Mouse (Mus musculus) intestine, embryonic 16.5 days (tissue): ENCODE results near the gene Map3k10. TPM values are rescaled to one million over a fixed set of nuclear protein-coding genes. Genes with fewer than 3 reads are reported as not detected.
A peak's percentile ranks its signal among the peaks of the same experiment; 100 is the strongest.

ENCODE experiments used
- ATAC-seq: fragments of 200-750 bp; cut with Nextera tagmentation; 2 replicates; pipeline ENCODE4 v1.8.0; 2017; ENCODE audit warnings: moderate TSS enrichment, moderate library complexity
- H3K27ac ChIP-seq: fragments of 300-500 bp; sonication (generic); 2 replicates; pipeline ENCODE4 v1.5.1; 2014; ENCODE audit warnings: mild to moderate bottlenecking, low read length
- H3K27me3 ChIP-seq: fragments of 300-500 bp; sonication (generic); replicated peaks from 2 replicates; pipeline ENCODE4 v1.6.1; 2014; ENCODE audit warnings: low read length, control low read depth, mixed read lengths; ENCODE audit not compliant: control insufficient read depth, insufficient read depth
- H3K36me3 ChIP-seq: fragments of 300-500 bp; sonication (generic); 2 replicates; pipeline ENCODE4 v1.6.1; 2014; ENCODE audit warnings: low read length, control low read depth; ENCODE audit not compliant: control insufficient read depth, insufficient read depth
- H3K4me1 ChIP-seq: fragments of 300-500 bp; sonication (generic); 2 replicates; pipeline ENCODE4 v1.6.1; 2014; ENCODE audit warnings: low read length, control low read depth, mixed read lengths; ENCODE audit not compliant: control insufficient read depth, insufficient read depth
- H3K4me2 ChIP-seq: fragments of 300-500 bp; sonication (generic); 2 replicates; pipeline ENCODE4 v1.6.1; 2014; ENCODE audit warnings: low read depth, low read length, control low read depth
- H3K4me3 ChIP-seq: fragments of 300-500 bp; sonication (generic); 2 replicates; pipeline ENCODE4 v1.5.1; 2014; ENCODE audit warnings: mild to moderate bottlenecking, low read length
- H3K9ac ChIP-seq: fragments of 300-500 bp; sonication (generic); 2 replicates; pipeline ENCODE4 v1.6.1; 2014; ENCODE audit warnings: low read depth, low read length
- H3K9me3 ChIP-seq: fragments of 300-500 bp; sonication (generic); 2 replicates; pipeline ENCODE4 v1.6.1; 2016; ENCODE audit warnings: low read length, control low read depth; ENCODE audit not compliant: control insufficient read depth
- WGBS: fragments of 180-500 bp; shearing (Covaris S2); extraction: QIAGEN DNeasy Blood & Tissue Kit; methylation state at CpG from one replicate; pipeline ENCODE4 v1.1.7; 2014; 5-methylcytosine and 5-hydroxymethylcytosine counted together
- polyA plus RNA-seq: library from polyadenylated mRNA; unstranded; fragments of >200 nt; fragmentation: Nextera tagmentation; extraction: Ambion mirVana; gene quantifications from 2 replicates; pipeline ENCODE4 v1.2.1, GENCODE M21; 2015

Gene Map3k10
- polyA plus RNA-seq, 1 experiment from 2014 or later, result 2.2 TPM

DNA sequence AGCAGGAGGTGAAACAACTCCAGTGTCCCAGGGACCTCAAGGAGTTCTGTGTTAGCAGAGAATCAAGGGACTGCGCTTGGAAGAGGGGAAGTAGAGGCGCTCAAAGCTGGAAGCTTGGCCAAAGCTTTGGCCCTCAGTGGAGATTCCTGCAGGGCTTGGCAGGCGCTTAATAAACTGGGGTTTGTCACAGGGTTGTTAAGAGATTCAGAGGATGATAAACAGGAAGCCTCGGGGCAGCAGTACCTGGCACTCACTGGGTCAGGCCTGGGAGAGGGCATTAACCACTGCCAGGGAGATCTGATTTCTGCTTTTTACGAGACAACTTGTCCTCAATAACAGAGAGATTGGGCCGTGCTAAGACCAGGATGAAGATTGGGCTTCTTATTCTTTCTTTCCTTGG lies 53.4 kb downstream of the Map3k10 start:
- no peaks in the 10 kb centered on the region for H3K27me3 ChIP-seq
- H3K9me3 ChIP-seq, result no peaks in the 10 kb centered on the region
- WGBS, result 72% methylated on average over 6 of the region's 6 CpGs
- H3K36me3 ChIP-seq, result peaks cover 25% of the 10 kb centered on the region
- H3K4me2 ChIP-seq, result no peak overlapping the region
- no peak overlapping the region for H3K27ac ChIP-seq
- no peaks in the 10 kb centered on the region for H3K4me1 ChIP-seq
- H3K4me3 ChIP-seq, result no peak overlapping the region
- ATAC-seq, result no peak
- no peak overlapping the region for H3K9ac ChIP-seq

- no peaks in the 10 kb centered on the region for H3K27me3 ChIP-seq
- H3K27ac ChIP-seq, result no peak overlapping the region
- no peak overlapping the region for H3K4me2 ChIP-seq
- no peak for ATAC-seq
- no peaks in the 10 kb centered on the region for H3K9me3 ChIP-seq
- H3K4me1 ChIP-seq, result no peaks in the 10 kb centered on the region
- WGBS, result 72% methylated on average over 8 of the region's 8 CpGs
- H3K4me3 ChIP-seq, result no peak overlapping the region
- peaks cover 7% of the 10 kb centered on the region; the same call in 1 of the 2 replicates for H3K36me3 ChIP-seq
- H3K9ac ChIP-seq, result no peak overlapping the region
Observed at GRCm38 (mm10) chr7:27613751-27614499, 60.5 kb downstream of the Map3k10 start.

GRCm38 (mm10) chr7:27612940-27613339 lies 61.5 kb downstream of the Map3k10 start:
- no peak for ATAC-seq
- Histone ChIP-seq H3K9ac (no peak overlapping the region), H3K9me3 (no peaks in the 10 kb centered on the region), H3K4me3 (no peak overlapping the region), H3K36me3 (peaks cover 7% of the 10 kb centered on the region; the same call in 1 of the 2 replicates), H3K27me3 (no peaks in the 10 kb centered on the region), H3K4me1 (no peaks in the 10 kb centered on the region), H3K27ac (no peak overlapping the region), H3K4me2 (no peak overlapping the region)
- WGBS, result 81% methylated on average over 4 of the region's 4 CpGs

DNA sequence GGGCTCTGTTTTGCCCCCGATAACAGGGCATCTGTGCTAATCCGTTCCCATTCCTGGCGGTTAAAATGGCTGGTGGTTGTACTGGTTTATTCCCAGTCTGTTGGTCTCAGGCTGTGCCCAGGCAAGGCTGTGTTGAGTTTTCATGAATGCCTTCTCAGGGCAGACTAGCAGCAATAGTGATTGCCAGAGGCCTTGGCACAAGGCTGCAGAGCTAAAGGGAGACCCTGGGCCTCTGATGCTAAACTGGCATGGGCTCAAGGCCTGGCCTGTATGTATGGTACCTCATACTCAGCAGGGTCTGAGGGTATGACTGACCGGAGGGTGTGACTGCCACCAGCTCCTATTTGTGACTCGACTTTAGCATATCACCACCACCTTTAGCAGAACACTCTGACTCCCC lies 63.5 kb downstream of the Map3k10 start:
- 91% methylated on average over 5 of the region's 5 CpGs for WGBS
- ATAC-seq, result no peak

GRCm38 (mm10) chr7:27610370-27610769 lies 64.0 kb downstream of the Map3k10 start:
- Histone ChIP-seq H3K27me3 (no peaks in the 10 kb centered on the region), H3K4me1 (peaks cover 13% of the 10 kb centered on the region; the same call in 1 of the 2 replicates), H3K4me2 (no peak overlapping the region), H3K36me3 (peaks cover 2% of the 10 kb centered on the region; the same call in 1 of the 2 replicates), H3K9me3 (no peaks in the 10 kb centered on the region), H3K9ac (no peak overlapping the region), H3K4me3 (no peak overlapping the region), H3K27ac (no peak overlapping the region)
- ATAC-seq, result no peak
- 87% methylated on average over 3 of the region's 3 CpGs for WGBS

More for the DNA sequence above, 63.5 kb downstream of the Map3k10 start:
- Histone ChIP-seq H3K36me3 (peaks cover 2% of the 10 kb centered on the region; the same call in 1 of the 2 replicates), H3K4me2 (no peak overlapping the region), H3K4me1 (peaks cover 10% of the 10 kb centered on the region; the same call in 1 of the 2 replicates), H3K27me3 (no peaks in the 10 kb centered on the region), H3K27ac (no peak overlapping the region), H3K4me3 (no peak overlapping the region), H3K9ac (no peak overlapping the region), H3K9me3 (no peaks in the 10 kb centered on the region)

- no peak for ATAC-seq
- Histone ChIP-seq H3K36me3 (peaks cover 2% of the 10 kb centered on the region; the same call in 1 of the 2 replicates), H3K4me2 (no peak overlapping the region), H3K9ac (no peak overlapping the region), H3K4me3 (no peak overlapping the region), H3K27me3 (no peaks in the 10 kb centered on the region), H3K9me3 (no peaks in the 10 kb centered on the region), H3K27ac (no peak overlapping the region), H3K4me1 (peaks cover 13% of the 10 kb centered on the region; the same call in 1 of the 2 replicates)
- 86% methylated on average over 2 of the region's 2 CpGs for WGBS
Observed at GRCm38 (mm10) chr7:27609688-27610087, 64.7 kb downstream of the Map3k10 start.

DNA sequence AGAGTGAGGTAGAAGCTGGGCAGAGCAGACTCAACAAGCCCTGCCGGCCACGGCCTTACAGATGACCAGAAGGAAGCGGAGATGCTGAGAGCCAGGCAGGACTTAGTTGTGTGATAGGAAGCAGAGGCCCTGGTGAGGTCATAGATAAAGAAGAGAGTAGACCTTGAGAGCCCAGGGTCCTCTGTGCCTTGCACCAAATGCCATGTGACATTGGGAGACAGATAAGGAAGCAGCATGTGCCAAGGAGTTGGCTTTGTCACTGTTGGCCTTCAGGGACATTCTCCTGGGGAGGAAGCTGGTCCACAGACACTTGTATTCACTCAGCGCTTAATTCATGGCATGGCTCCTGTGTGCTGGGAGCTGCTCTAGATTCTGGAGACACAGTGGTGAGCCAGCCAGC lies 65.1 kb downstream of the Map3k10 start:
- WGBS, result 83% methylated on average over 4 of the region's 4 CpGs
- ATAC-seq, result no peak
- Histone ChIP-seq H3K9me3 (no peaks in the 10 kb centered on the region), H3K27me3 (no peaks in the 10 kb centered on the region), H3K4me3 (no peak overlapping the region), H3K4me1 (peaks cover 13% of the 10 kb centered on the region; the same call in 1 of the 2 replicates), H3K9ac (no peak overlapping the region), H3K36me3 (peaks cover 2% of the 10 kb centered on the region; the same call in 1 of the 2 replicates), H3K4me2 (no peak overlapping the region), H3K27ac (no peak overlapping the region)

GRCm38 (mm10) chr7:27608130-27608529 lies 66.3 kb downstream of the Map3k10 start:
- ATAC-seq, result no peak
- WGBS, result 81% methylated on average over 3 of the region's 3 CpGs
- H3K27me3 ChIP-seq, result no peaks in the 10 kb centered on the region
- H3K4me1 ChIP-seq, result peaks cover 15% of the 10 kb centered on the region
- 0 out of 2 replicates have a peak overlapping the region, but pooled peaks have one; percentile 3 for H3K9ac ChIP-seq
- no peaks in the 10 kb centered on the region for H3K9me3 ChIP-seq
- peaks cover 2% of the 10 kb centered on the region; the same call in 1 of the 2 replicates for H3K36me3 ChIP-seq
- no peak overlapping the region for H3K27ac ChIP-seq
- H3K4me2 ChIP-seq, result no peak overlapping the region
- no peak overlapping the region for H3K4me3 ChIP-seq

DNA sequence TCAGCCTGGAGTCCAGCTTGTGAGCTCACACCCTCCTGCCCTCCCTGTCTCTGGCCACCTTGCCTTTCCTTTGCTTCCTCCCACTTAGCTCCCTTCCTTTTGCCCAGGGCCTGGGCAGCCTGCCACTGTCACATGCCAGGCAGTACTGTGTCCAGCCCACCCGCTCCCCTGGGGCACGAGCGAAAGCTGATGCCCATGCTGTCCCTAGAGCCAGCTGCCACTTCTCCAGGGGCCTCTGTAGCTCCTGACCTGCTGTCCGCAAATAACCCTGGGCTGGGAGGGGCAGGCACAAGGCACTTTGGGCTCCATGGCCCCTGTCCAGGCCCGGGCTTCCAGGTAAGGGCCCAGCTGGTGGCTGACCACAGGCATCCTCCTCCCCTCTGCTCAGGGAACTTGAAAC lies 66.8 kb downstream of the Map3k10 start:
- no peak for ATAC-seq
- 59% methylated on average over 5 of the region's 5 CpGs for WGBS
- H3K36me3 ChIP-seq, result peaks cover 2% of the 10 kb centered on the region; the same call in 1 of the 2 replicates
- H3K4me3 ChIP-seq, result no peak overlapping the region
- H3K27ac ChIP-seq, result no peak overlapping the region
- no peak overlapping the region for H3K9ac ChIP-seq
- no peaks in the 10 kb centered on the region for H3K27me3 ChIP-seq
- H3K4me1 ChIP-seq, result peaks cover 20% of the 10 kb centered on the region
- no peaks in the 10 kb centered on the region for H3K9me3 ChIP-seq
- no peak overlapping the region for H3K4me2 ChIP-seq
